Mouse (Mus musculus) ES-Bruce4 (cell line): Measurements from ENCODE around the gene Palm3.

Experiments used
- CTCF ChIP-seq: IDR thresholded peaks from one replicate; pipeline ENCODE4 v1.8.1; 2011; ENCODE audit warnings: low read depth, low read length
- POLR2A ChIP-seq: IDR thresholded peaks from one replicate; pipeline ENCODE4 v1.8.1; 2011; ENCODE audit warnings: low read length; ENCODE audit not compliant: insufficient read depth

- TF ChIP-seq CTCF = no peak
- TF ChIP-seq POLR2A = no peak
Measured at GRCm38 (mm10) chr8:83981533-83981932, 39.7 kb upstream of the Palm3 start.
